Mouse (Mus musculus) bone marrow macrophage, adult 2 months (primary cell): ENCODE measurements at regions not wholly inside any gene's neighbourhood (a gene's known extent, or its start where the extent isn't known, plus 50 kb on each side); places are given as distances from the start of the nearest gene placed in this dataset.

Experiments
- CTCF ChIP-seq: IDR thresholded peaks from 2 replicates; pipeline ENCODE4 v1.5.1; 2012; ENCODE audit warnings: low read depth, mild to moderate bottlenecking, low read length, moderate library complexity
- POLR2A ChIP-seq: IDR thresholded peaks from 2 replicates; pipeline ENCODE4 v1.6.1; 2012; ENCODE audit warnings: mild to moderate bottlenecking, low read depth, low read length, borderline replicate concordance

DNA sequence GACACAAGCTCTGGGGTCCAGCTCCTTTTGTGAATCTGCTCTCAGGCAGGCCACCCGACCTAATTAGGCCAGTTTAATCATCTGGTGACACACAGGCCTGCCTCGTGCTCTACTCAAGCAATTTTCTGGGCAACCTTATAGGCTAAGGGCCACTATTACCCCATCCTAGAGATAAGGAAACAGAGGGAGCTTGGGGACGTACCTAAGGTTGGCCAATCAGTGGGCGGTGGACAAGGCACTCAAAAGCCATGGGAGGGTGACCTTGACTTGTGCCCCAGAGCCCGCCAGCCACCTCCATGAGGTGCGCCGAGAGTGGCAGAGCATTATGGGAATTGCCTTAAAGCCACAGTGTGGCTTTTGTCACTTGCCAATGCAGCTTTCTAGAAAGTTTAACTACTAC lies 131.9 kb upstream of the Klf14 start:
- TF ChIP-seq POLR2A (no peak), CTCF (no peak)
